Mouse (Mus musculus): Measurements from ENCODE around the gene Slc12a7. TPM values are rescaled to one million over a fixed set of nuclear protein-coding genes. Genes with fewer than 3 reads are reported as not detected.
"Not testable (repeated sequence)": the region's sequence is repeated elsewhere in the genome, so short reads cannot be mapped to it uniquely, and the experiment has no call there.

Gene Slc12a7
- polyA plus RNA-seq, 1 experiment = 6.0 TPM

DNA sequence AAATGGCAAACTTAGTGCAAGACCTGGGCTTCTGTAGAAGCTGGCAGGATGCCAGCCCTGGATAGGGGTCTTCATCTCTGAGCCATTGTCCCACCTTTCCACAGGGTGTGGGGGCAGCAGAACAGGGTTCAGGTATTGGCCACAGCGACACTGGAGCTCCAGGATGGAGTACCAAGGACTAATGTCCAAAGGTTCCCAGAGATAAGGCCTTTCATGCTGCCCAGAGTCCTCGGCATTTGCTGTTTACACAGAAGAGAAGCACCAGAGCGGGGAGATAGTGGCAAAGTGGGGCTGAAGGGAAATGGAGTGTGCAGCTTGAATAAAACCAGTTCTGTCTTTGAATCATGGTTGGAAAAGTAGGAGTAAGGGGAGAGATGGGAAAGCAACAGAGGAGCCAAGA lies 36.4 kb upstream of the Slc12a7 start:
- no peak for TF ChIP-seq POLR2A (IDR thresholded peaks at IDR 0.05; ENCODE audit: extremely low read depth, insufficient read depth, low read length)
- no peak for TF ChIP-seq CTCF (IDR thresholded peaks at IDR 0.05; ENCODE audit: extremely low read depth, insufficient read depth, low read length)
- H3K27ac ChIP-seq (ENCODE audit: insufficient read depth, low read length) = no peak overlapping the region
- no peaks in the 10 kb centered on the region for H3K4me1 ChIP-seq (ENCODE audit: control insufficient read depth, insufficient read depth, low read length)
- H3K4me3 ChIP-seq (ENCODE audit: insufficient read depth, low read length) = no peak overlapping the region

DNA sequence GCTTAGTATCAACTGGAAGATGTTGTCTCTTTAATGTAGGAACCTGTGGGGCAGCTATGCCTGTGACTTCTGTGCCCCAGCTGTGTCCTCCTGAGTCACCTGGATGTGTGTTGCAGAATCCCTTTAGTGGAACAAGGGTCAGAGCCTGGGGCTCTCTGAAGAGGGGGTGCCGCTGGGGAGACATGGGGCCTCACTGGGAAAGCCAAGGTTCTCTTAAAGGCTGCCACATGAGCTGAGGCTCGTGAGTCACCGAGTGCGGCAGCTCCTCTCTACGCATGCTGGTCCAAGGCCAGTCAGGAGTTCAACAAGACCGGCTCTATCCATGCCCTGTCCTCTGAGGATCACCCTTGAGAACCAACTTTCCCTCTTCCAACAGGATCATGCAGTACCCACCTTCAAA lies 33.2 kb upstream of the Slc12a7 start:
- no peak for TF ChIP-seq POLR2A (IDR thresholded peaks at IDR 0.05; ENCODE audit: extremely low read depth, insufficient read depth, low read length)
- no peak for TF ChIP-seq CTCF (IDR thresholded peaks at IDR 0.05; ENCODE audit: extremely low read depth, insufficient read depth, low read length)
- no peak overlapping the region for H3K27ac ChIP-seq (ENCODE audit: insufficient read depth, low read length)

DNA sequence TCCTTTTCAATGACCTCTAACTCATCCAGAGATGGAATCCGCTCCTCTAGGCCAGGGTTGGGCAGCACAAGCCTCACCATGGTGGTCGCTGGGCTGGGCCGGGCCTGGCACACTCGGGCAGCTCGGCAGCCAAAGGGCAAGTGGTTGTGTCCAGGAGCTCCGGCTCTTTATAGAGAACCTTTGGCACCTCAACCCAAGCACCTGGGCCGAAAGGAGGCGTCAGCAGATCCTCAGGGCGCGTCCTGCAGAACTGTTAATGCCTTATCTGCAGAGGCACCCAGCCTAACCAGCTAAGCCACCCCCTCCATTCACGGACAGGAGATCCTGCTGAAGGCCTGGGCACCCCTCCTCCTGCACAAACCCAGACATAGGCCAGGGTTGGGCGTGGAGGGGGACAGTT lies 32.3 kb upstream of the Slc12a7 start:
- TF ChIP-seq CTCF (IDR thresholded peaks at IDR 0.05; ENCODE audit: extremely low read depth, insufficient read depth, low read length) (no peak), POLR2A (IDR thresholded peaks at IDR 0.05; ENCODE audit: extremely low read depth, insufficient read depth, low read length) (no peak)
- no peak overlapping the region for H3K27ac ChIP-seq (ENCODE audit: insufficient read depth, low read length)
- H3K4me3 ChIP-seq (ENCODE audit: insufficient read depth, low read length) = no peak overlapping the region
- H3K4me1 ChIP-seq (ENCODE audit: control insufficient read depth, insufficient read depth, low read length) = no peaks in the 10 kb centered on the region

More for the DNA sequence above, 33.2 kb upstream of the Slc12a7 start:
- Histone ChIP-seq H3K4me1 (ENCODE audit: control insufficient read depth, insufficient read depth, low read length) (no peaks in the 10 kb centered on the region), H3K4me3 (ENCODE audit: insufficient read depth, low read length) (no peak overlapping the region)

DNA sequence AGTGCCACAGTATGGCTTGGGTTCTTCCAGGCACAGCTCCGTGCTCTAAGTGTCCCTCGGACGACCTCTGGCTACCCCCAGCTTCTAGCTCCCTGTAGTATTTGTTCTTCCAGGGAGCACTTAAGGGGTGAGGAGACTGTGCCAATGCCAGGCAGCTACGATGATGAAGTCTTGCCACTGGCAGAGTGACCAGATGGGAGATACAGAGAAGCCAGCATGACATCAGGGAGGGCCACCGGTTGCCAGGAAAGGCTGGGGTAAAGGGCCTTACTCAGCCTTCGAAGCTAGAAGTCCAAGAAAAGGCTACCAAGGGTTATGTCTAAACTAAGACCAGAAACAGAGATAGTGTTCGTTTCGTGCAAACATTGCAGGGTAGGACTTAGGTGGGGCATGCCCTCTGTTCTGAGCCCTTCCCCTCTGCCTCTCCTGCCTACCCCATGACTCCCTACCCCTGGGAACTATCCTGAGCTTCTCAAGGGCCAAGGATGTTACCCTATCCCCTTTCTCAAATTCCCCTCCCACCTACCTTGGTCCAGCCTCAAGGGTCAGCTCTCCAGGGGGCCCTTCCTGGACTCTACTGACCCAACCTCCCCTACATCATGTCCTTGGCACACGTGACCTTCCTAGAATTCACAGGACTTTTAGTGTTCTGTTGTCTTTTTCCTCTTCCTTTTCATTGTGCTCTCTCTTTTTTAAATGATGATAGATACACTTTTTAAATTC lies 31.6 kb upstream of the Slc12a7 start:
- H3K27ac ChIP-seq (ENCODE audit: insufficient read depth, low read length) = no peak overlapping the region
- no peak for TF ChIP-seq POLR2A (IDR thresholded peaks at IDR 0.05; ENCODE audit: extremely low read depth, insufficient read depth, low read length)
- no peak for TF ChIP-seq CTCF (IDR thresholded peaks at IDR 0.05; ENCODE audit: extremely low read depth, insufficient read depth, low read length)
- no peaks in the 10 kb centered on the region for H3K4me1 ChIP-seq (ENCODE audit: control insufficient read depth, insufficient read depth, low read length)
- no peak overlapping the region for H3K4me3 ChIP-seq (ENCODE audit: insufficient read depth, low read length)

DNA sequence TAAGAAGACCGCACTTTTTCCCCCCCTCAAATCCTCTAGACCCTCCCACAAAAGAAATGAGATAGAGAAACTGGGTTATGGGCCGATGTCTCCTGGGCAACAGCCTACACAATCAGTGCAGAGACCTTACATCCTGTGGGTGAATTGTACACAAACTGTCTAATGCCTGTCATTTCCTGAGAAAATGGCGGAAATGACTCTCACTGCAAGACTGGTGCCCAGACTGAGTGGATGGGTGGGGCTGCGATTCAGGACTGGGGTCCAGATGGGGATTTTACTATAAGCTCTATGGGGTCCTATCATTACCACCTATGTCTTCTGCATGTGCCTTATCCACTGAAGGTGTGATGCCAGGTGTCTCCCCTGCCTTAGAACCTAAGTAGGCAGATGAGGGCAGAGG lies 30.1 kb upstream of the Slc12a7 start:
- TF ChIP-seq POLR2A (IDR thresholded peaks at IDR 0.05; ENCODE audit: extremely low read depth, insufficient read depth, low read length) (no peak), CTCF (IDR thresholded peaks at IDR 0.05; ENCODE audit: extremely low read depth, insufficient read depth, low read length) (no peak)
- no peaks in the 10 kb centered on the region for H3K4me1 ChIP-seq (ENCODE audit: control insufficient read depth, insufficient read depth, low read length)
- H3K27ac ChIP-seq (ENCODE audit: insufficient read depth, low read length) = no peak overlapping the region
- H3K4me3 ChIP-seq (ENCODE audit: insufficient read depth, low read length) = no peak overlapping the region

DNA sequence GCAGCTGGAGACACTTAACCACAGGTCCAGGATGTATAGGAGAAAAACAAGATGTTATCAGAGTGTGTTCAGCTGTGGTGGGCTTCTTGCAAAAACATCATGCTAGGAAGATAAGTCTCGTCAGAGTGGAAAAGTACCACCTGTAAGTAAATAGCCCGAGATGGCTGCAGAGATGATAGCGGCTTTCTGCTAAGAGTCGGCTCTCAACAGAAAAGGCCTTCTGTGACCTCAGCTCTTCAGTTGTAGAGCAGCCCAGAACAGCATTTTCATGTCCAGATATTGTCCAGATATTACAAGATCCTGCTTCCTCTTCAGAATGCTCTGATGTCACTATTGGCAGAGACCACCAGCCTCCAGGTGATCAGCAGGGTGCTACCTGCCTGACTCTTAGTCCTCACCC lies 29.4 kb upstream of the Slc12a7 start:
- H3K4me1 ChIP-seq (ENCODE audit: control insufficient read depth, insufficient read depth, low read length); H3K27ac ChIP-seq (ENCODE audit: insufficient read depth, low read length); H3K4me3 ChIP-seq (ENCODE audit: insufficient read depth, low read length): not testable (repeated sequence)

DNA sequence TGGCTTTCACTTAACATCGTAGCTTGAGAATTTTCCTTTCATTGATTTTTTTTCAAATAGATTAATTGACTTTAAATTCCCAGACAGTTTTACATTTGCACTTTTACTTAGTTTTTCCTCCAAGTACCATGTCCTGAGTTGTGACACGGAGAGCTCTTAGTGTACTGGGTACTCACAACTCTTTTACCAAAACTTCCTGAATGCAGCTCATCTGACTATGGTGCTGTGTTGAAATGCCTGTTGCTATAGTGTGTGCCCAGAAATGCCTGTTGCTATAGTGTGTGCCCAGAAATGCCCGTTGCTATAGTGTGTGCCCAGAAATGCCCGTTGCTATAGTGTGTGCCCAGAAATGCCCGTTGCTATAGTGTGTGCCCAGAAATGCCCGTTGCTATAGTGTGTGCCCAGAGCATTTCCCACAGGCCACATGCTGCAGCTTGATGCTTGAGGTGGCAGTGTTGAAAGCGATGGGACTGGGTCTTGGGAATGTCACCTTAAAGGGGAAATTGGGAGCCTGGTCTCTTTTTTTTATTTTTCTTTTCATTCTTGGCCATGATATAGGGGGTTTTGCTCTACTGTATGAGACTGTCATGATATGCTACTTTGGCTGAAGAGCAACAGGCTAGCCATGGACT lies 28.1 kb upstream of the Slc12a7 start, which contains the start of gene Slc6a19:
Slc6a19 (minus strand) TSS at position 172 of the 632 bp plus-strand sequence.
- Histone ChIP-seq H3K4me1 (ENCODE audit: control insufficient read depth, insufficient read depth, low read length) (no peaks in the 10 kb centered on the region), H3K4me3 (ENCODE audit: insufficient read depth, low read length) (no peak within 1 kb of the TSS), H3K27ac (ENCODE audit: insufficient read depth, low read length) (no peak within 1 kb of the TSS)
- TF ChIP-seq POLR2A (IDR thresholded peaks at IDR 0.05; ENCODE audit: extremely low read depth, insufficient read depth, low read length) = no peak
- no peak for TF ChIP-seq CTCF (IDR thresholded peaks at IDR 0.05; ENCODE audit: extremely low read depth, insufficient read depth, low read length)

DNA sequence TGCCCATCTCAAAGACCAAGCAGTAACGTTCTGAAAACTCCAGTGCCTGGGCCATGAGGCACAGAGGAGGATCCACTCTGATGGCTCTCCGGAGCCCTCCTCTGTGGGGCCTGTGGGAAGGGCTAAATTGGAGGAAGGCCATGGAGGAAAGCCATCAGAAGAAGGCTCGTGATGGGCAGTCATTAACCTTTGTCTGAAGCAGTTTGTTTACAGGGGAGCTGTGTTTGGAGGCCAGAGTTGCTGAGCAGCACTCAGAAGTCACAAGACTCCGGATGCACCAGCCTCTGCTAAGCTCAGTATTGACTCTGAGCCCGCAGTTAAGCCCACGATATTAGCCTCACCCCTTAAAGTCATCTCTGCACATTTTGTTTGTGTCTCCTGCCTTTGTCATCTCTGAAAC lies 23.4 kb upstream of the Slc12a7 start:
- Histone ChIP-seq H3K4me3 (ENCODE audit: insufficient read depth, low read length) (no peak overlapping the region), H3K4me1 (ENCODE audit: control insufficient read depth, insufficient read depth, low read length) (no peaks in the 10 kb centered on the region), H3K27ac (ENCODE audit: insufficient read depth, low read length) (no peak overlapping the region)
- no peak for TF ChIP-seq POLR2A (IDR thresholded peaks at IDR 0.05; ENCODE audit: extremely low read depth, insufficient read depth, low read length)
- TF ChIP-seq CTCF (IDR thresholded peaks at IDR 0.05; ENCODE audit: extremely low read depth, insufficient read depth, low read length) = no peak

DNA sequence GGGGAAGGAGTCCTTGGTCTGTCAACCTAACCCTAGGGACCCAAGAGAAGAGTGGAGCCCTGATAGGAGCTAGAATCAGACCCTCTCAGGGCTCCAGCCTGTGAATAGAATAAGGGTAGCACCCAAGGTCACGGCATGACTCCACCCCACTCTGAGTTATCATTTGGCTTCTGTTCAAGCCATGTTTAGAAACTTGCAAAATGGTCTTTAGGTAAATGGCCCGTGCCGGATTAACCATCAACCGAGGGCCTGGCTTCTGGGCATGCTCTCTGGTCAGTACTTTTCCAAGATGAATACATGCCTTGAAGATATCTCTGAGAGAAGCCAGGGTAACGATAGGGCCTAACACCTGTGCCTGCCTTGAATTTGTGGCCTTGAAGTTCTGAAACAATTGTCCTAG lies 21.7 kb upstream of the Slc12a7 start:
- TF ChIP-seq POLR2A (IDR thresholded peaks at IDR 0.05; ENCODE audit: extremely low read depth, insufficient read depth, low read length) (no peak), CTCF (IDR thresholded peaks at IDR 0.05; ENCODE audit: extremely low read depth, insufficient read depth, low read length) (no peak)
- H3K4me1 ChIP-seq (ENCODE audit: control insufficient read depth, insufficient read depth, low read length) = no peaks in the 10 kb centered on the region
- no peak overlapping the region for H3K4me3 ChIP-seq (ENCODE audit: insufficient read depth, low read length)
- H3K27ac ChIP-seq (ENCODE audit: insufficient read depth, low read length) = no peak overlapping the region

DNA sequence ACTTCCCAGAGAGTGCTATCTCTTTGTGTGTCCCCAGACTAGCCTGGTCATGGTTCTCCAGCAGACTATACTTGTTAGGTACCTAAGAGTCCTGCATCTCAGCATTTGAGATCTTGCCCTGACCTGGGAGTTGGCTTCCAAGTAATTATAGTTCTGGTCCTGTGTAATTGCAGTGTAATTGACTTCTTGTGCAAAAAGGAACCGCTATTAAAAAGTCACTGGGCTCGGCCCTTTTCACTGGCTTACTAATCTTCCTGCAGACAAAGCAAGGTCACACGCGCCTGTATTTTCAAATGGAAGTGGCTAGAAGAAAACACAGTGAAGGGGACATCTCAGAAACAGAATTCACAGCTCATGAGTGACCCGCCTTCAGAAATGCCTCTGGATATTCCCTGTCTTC lies 21.1 kb upstream of the Slc12a7 start:
- Histone ChIP-seq H3K4me1 (ENCODE audit: control insufficient read depth, insufficient read depth, low read length) (no peaks in the 10 kb centered on the region), H3K4me3 (ENCODE audit: insufficient read depth, low read length) (no peak overlapping the region), H3K27ac (ENCODE audit: insufficient read depth, low read length) (no peak overlapping the region)
- TF ChIP-seq POLR2A (IDR thresholded peaks at IDR 0.05; ENCODE audit: extremely low read depth, insufficient read depth, low read length) (no peak), CTCF (IDR thresholded peaks at IDR 0.05; ENCODE audit: extremely low read depth, insufficient read depth, low read length) (no peak)
